Mouse (Mus musculus) embryo, embryonic 11 days (tissue): ENCODE measurements around the gene Fam155a.
"Not testable (repeated sequence)": the region's sequence is repeated elsewhere in the genome, so short reads cannot be mapped to it uniquely, and the experiment has no call there.

ENCODE experiments used
- DNase-seq: peaks from one replicate; pipeline ENCODE4 v3.0.0-alpha.2; 2015

The Fam155a gene

DNA sequence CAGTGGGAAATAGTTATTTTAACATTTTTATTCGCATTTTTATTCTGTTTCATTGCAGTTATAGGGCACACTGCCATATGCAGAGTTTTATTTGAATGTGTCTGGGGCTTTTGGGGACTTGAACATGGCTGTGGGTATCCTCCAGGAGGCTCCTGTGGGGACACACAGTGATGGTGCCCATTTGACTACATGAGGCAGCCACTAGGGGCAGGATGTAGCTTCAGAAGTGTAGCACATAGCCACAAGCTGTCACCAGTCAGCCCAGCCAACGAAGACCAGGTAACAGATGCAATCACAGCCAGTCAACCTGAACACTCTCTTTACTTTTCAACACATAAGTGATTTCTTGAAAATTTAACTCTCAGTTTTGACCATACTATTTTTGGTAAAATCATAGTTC is 377.7 kb downstream of the Fam155a start:
- peak; percentile 24 for DNase-seq

- DNase-seq, result not testable (repeated sequence)
Measured at GRCm38 (mm10) chr8:9390229-9390628, 380.7 kb downstream of the Fam155a start.

- no peak for DNase-seq
Measured at GRCm38 (mm10) chr8:9369201-9369600, 401.8 kb downstream of the Fam155a start.

DNA sequence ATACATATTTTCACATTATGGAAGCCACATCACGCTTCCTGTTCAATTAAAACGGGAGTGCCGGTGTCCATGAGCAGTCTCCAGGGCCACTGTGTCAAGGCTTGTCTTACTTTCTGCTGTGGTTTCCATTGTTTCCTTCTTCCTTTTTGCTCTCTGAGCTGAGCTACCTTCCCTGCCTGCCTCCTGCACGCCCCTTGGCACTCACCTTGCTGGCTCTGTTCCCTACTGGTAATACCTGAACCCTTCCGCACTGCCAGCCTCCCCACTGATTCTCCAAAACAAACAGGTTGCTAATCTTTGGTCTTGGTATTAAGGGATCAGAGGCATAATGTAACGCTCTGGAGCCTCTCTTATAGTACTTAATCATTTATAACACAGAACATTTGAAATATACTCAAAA is 403.2 kb downstream of the Fam155a start:
- DNase-seq, result no peak

DNA sequence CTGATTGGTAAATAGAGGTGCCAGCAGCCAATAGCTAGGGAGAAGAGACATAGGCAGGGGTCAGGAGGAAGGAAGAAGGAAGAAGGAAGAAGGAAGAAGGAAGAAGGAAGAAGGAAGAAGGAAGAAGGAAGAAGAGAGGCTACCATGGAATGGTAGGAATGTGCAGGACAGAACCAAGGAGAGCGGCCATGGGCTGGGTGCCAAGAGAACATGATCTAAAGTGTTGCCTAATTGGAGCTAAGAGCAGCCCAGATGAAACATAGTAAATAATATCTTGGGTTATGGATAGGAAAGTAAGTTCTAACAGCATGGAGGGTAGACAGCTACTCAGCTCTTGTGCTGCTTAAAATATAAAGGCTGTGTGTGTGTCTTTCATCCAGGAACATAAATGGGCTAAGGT is 405.6 kb downstream of the Fam155a start:
- no peak for DNase-seq

DNA sequence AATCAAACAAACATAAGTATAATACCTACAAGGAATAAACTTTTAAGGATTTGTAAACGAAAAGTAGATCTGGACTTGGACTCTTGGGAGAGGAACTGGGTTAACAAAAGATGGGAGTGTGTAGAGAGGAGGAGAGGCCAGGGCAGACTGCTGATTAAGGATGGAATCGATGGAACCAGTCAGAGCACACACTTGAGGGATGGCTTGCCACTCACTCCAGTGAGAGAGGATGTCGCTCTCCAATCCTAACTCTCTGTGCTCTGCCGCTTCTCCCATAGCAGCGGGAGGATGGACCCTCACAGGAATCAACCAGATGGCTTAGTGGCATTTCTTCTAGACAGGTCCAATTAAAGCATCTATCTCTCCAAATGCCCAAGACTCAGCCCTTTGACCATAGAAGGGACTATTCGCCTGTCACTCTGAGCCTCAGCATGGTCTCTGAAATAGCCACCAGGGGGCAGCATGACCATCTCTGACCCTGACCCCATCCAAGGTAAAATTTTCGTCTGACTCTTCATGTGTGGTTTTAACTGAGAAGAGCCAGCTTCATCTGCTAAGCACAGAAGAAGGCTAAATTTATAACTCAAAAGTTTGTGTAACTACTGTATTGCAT is 422.3 kb downstream of the Fam155a start:
- peak; percentile 74 for DNase-seq

- no peak for DNase-seq
Measured at GRCm38 (mm10) chr8:9347163-9347562, 423.8 kb downstream of the Fam155a start.

GRCm38 (mm10) chr8:9344136-9344535 is 426.8 kb downstream of the Fam155a start:
- DNase-seq, result no peak

GRCm38 (mm10) chr8:9342998-9343397 is 428.0 kb downstream of the Fam155a start:
- no peak for DNase-seq

DNA sequence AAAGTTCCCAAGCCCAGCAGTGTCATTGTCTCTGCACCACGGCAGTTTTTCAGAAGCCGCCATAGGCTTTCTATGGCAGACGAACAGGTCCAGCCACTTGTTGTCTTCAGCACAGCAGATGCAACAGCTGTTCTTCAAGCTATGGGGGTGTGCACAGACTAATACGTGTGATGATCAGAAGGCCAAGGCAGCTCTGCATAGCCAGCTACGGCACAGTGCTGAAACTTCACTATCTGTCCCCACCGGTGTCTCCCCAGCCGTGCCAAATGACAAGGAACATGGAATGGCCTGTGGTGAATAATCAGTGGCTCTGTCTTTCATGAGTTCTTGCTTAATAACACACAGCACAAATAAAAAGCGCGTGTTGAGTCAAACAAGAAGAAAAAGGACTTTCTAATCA is 428.4 kb downstream of the Fam155a start:
- DNase-seq, result no peak

DNA sequence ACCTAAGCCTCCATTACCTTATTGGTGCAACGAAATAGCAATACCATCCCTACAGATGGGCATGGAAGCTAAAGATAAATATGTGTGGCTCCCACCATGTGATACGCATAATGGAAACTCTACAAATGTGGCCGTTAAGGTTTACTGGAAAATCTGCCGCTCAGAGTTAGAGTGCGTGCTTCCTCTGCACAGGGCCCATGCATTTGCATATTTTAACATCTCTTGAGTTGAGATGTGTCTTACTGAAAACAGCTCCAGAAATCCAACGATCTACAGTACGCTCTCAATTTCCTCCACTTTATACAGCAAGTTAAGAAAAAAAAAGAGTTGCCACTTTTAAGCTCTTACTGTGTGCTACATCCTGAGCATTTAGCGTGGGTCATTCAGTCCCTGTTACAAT is 433.1 kb downstream of the Fam155a start:
- DNase-seq, result no peak

DNA sequence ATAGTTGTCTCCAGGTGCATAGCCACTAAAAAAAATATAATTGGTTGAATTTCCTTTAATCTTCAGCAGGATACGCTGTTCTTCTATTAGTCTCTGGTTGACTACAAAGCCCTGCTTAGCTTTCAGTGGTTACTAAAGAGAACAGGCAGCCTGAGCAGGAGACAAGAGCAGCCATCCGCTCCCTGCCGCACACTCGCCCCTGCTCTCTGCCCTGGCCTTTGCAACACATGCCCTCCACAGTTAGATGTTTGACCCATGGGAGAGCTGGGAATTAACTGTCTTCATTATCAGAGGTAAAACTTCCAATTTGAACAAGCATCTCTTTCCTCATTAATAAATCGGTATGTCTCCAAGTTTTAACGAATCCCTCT is 435.0 kb downstream of the Fam155a start:
- no peak for DNase-seq

DNA sequence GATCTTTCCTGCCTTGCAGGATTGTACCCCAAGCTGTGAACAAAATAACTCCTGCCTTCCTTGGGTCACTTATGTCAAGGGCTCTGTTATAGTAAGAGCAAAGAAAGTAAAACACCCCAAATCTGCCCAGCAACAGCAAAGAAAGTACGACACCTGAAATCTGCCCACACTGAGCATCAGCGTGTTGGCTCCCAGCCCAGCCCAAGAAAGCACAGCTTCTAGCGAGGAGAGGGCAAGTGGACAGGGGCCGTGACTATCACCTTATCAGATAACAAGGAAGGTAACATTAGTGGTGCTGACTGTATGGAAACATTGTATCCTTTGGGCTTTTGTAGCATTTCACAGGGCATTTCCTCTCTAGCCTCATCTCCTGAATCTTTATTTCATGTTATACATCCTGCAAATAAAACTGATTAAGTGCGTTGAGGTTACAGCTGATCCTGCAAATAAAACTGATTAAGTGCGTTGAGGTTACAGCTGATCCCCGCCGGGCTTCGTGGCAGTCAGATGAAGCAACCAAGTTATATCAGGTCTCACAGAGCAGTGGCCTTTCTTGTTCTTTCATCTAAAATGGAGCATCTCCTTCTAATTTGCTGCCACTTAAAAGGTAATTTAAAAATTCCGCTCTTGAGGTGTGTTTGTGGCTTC is 435.6 kb downstream of the Fam155a start:
- DNase-seq, result no peak

DNA sequence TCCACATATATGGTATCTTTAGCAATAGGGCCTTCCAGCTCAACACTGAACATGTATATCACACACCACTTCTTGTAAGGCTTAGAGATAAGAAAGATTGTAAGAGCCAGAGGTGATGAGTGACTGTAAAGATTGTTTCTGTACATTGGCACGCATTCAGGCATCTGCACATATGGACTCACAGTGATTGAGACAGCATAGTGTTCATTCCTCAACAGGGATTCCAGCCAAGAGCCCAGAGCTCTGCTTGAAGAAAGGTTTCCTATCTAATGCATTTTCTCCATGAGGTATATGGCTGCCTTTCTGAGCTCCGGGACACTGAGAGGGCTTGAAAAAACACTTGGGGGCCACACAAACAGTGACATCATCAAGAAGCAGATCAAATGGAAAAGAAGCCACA is 438.2 kb downstream of the Fam155a start:
- DNase-seq, result no peak

GRCm38 (mm10) chr8:9309456-9309855 is 461.5 kb downstream of the Fam155a start:
- peak; percentile 81 for DNase-seq

GRCm38 (mm10) chr8:9303526-9304135 is 467.3 kb downstream of the Fam155a start:
- DNase-seq, result no peak

DNA sequence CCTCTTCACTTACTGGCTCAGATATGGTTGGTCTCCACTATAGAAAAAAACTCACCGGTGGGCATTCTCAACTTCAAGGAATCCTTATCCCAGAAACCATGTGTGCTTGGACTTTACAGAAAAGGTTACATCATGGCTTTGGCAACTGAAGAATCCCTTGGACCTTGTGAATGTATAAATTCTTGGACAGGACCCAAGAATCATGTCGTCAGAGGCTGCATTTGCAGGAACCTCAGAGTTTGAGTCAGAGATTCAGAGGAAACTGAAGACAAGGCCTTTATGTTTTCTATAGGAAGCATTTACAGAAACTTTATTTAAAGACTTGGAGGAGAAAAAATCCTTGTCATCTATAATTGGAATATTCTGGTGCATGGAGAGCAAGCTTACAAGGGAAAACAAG is 475.9 kb downstream of the Fam155a start:
- DNase-seq, result no peak

DNA sequence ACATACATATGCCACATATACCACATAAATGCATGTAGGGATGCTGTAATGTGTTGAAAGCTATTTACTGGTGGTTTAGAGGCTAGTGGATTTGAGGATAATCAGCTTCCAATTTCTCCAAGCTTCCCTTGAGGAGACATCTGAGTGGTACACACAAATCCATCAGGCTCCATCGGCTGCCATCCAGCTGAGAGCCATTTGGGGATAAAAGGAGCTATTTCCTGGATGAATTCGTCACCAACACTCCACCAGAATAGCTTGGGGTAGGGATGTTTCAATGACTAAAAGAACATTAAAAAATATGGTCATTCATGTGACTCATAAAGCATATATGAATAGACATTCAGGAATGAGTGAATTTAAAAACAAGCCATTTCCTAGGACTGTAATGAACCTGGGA is 478.4 kb downstream of the Fam155a start:
- no peak for DNase-seq

DNA sequence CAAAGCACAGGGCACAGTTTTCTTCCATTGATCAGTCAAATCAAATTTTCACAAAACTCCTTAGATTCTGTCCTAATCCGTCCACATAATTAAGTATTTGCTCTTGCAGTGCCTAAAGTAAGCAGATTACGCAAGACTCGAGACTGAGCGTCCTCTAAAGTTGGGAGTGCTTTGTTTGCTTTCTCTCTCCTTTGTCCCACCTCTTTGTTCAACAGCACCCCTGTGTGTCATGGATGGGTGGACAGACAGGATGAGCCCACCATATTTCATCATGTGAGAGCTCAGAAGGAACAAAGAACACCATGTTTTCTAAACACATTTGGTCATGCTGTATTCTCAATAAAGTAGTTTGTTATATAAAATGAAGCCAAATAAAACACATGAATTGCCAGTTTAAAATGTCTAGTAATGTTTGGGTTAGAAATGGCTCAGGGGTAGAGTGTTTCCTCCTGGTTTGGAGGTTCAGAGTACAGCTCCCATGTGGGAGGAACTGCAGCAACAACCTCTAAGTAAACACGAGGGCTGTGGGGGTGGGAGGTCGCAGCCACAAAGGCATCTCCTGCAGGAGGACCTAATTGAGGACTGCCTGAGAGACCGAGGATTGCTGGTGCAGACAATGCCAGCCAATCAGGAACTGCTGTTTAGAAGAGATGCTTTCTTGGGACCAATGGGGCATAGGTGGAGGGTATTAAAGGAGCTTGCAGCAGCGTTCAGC is 482.8 kb downstream of the Fam155a start:
- DNase-seq, result peak; percentile 13

DNA sequence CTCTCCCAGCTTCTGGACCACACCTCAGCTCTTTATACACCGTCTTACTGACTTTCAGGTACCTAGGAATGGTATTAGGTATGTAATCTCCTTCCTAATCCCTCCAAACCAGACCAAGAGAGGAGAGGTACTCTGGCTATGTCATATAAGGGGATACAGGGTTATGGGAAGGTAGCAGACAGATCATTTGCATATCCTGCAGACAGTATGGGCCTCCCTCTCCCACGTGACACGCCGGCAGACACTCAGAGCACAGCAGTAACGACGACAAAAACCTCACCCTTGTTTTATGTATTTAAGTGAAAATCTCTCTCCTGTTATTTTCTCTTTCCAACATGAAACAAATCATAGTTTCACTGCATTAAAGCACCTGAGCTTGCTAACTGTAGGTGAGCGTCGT is 496.8 kb downstream of the Fam155a start:
- no peak for DNase-seq

- DNase-seq, result no peak
Measured at GRCm38 (mm10) chr8:9264378-9264777, 506.6 kb downstream of the Fam155a start.

DNA sequence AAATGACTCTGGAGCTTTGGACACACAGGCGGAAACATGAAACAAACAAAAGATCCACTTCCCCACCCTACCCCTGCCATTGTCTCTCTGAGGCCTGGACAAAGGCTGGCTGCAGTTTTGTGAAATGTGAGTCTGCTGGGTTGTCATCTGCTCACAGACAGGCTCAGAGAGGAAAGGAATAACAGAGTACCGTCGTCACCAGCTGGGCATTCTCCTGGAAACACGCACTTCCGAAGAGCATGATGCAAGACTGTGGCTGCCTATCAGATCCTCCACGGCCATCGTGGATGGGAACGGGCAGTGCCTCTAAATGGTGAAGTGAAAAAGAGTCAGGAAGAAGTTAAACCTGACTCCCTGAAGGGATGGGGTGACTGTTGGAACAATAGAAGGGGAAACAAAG is 509.4 kb downstream of the Fam155a start:
- DNase-seq, result no peak

GRCm38 (mm10) chr8:9255316-9255715 is 515.6 kb downstream of the Fam155a start:
- DNase-seq, result no peak

DNA sequence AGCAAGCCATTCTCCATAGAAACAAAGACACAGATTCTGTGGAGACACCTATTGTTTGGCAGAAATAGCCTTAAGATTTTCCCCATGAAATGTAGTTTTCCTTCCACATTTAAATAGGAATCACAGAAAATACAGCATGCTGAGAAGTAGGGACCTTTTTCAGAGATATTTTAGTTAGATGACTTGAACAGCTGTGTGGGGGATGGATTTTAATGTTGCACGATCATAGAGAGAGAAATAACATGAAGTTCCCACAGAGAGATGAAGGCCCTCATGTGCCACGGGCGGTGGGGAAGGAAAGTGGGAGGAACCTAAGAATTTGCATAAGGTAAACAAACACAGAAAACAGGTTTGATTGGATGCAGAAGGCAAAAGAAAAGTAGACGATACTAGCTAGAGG is 518.0 kb downstream of the Fam155a start:
- no peak for DNase-seq
